Mouse (Mus musculus): ENCODE data around the gene Slc28a3.

Gene Slc28a3

GRCm38 (mm10) chr13:58610716-58611115 is at the start of gene Slc28a3:
Gene Slc28a3, minus strand, starts transcription at chr13:58610877.
- DNase-seq (ENCODE audit: low read depth, low spot score): no peak

GRCm38 (mm10) chr13:58657987-58658386 is 47.3 kb upstream of the Slc28a3 start:
- DNase-seq (ENCODE audit: low read depth, low spot score): no peak

- DNase-seq (ENCODE audit: low read depth, low spot score): no peak
Observed at GRCm38 (mm10) chr13:58656885-58657284, 46.2 kb upstream of the Slc28a3 start.

- no peak for DNase-seq (ENCODE audit: low read depth, low spot score)
Observed at GRCm38 (mm10) chr13:58655552-58655951, 44.9 kb upstream of the Slc28a3 start.

GRCm38 (mm10) chr13:58640330-58640729 is 29.7 kb upstream of the Slc28a3 start:
- no peak for DNase-seq (ENCODE audit: low read depth, low spot score)

GRCm38 (mm10) chr13:58638950-58639349 is 28.3 kb upstream of the Slc28a3 start:
- DNase-seq (ENCODE audit: low read depth, low spot score): peak; percentile 53

- DNase-seq (ENCODE audit: low read depth, low spot score): no peak
Observed at GRCm38 (mm10) chr13:58637360-58638002, 26.8 kb upstream of the Slc28a3 start.

GRCm38 (mm10) chr13:58633887-58634286 is 23.2 kb upstream of the Slc28a3 start:
- DNase-seq (ENCODE audit: low read depth, low spot score): no peak

GRCm38 (mm10) chr13:58630756-58631155 is 20.1 kb upstream of the Slc28a3 start:
- DNase-seq (ENCODE audit: low read depth, low spot score): no peak

GRCm38 (mm10) chr13:58629365-58630050 is 18.8 kb upstream of the Slc28a3 start:
- DNase-seq (ENCODE audit: low read depth, low spot score): no peak

- no peak for DNase-seq (ENCODE audit: low read depth, low spot score)
Observed at GRCm38 (mm10) chr13:58622647-58623046, 12.0 kb upstream of the Slc28a3 start.

- no peak for DNase-seq (ENCODE audit: low read depth, low spot score)
Observed at GRCm38 (mm10) chr13:58619301-58619700, 8.6 kb upstream of the Slc28a3 start.

GRCm38 (mm10) chr13:58610059-58610458 is 618 bp downstream of the Slc28a3 start:
- DNase-seq (ENCODE audit: low read depth, low spot score): no peak

- no peak for DNase-seq (ENCODE audit: low read depth, low spot score)
Observed at GRCm38 (mm10) chr13:58601201-58601855, 9.3 kb downstream of the Slc28a3 start.

GRCm38 (mm10) chr13:58598578-58598977 is 12.1 kb downstream of the Slc28a3 start:
- no peak for DNase-seq (ENCODE audit: low read depth, low spot score)

GRCm38 (mm10) chr13:58593129-58593528 is 17.5 kb downstream of the Slc28a3 start:
- DNase-seq (ENCODE audit: low read depth, low spot score): no peak

- DNase-seq (ENCODE audit: low read depth, low spot score): no peak
Observed at GRCm38 (mm10) chr13:58591912-58592311, 18.8 kb downstream of the Slc28a3 start.

GRCm38 (mm10) chr13:58590630-58591029 is 20.0 kb downstream of the Slc28a3 start:
- DNase-seq (ENCODE audit: low read depth, low spot score): no peak

- DNase-seq (ENCODE audit: low read depth, low spot score): peak; percentile 60
Observed at GRCm38 (mm10) chr13:58589517-58589858, 21.2 kb downstream of the Slc28a3 start.

GRCm38 (mm10) chr13:58588655-58589516 is 21.8 kb downstream of the Slc28a3 start:
- DNase-seq (ENCODE audit: low read depth, low spot score): peak; percentile 55

GRCm38 (mm10) chr13:58587962-58588361 is 22.7 kb downstream of the Slc28a3 start:
- DNase-seq (ENCODE audit: low read depth, low spot score): no peak

GRCm38 (mm10) chr13:58566181-58566580 is 44.5 kb downstream of the Slc28a3 start:
- no peak for DNase-seq (ENCODE audit: low read depth, low spot score)
